Mouse (Mus musculus): ENCODE measurements around the gene Sp2. TPM values are rescaled to one million over a fixed set of nuclear protein-coding genes. Genes with fewer than 3 reads are reported as not detected.
A peak's percentile ranks its signal among the peaks of the same experiment; 100 is the strongest.

The Sp2 gene
- polyA plus RNA-seq, 1 experiment: not detected

DNA sequence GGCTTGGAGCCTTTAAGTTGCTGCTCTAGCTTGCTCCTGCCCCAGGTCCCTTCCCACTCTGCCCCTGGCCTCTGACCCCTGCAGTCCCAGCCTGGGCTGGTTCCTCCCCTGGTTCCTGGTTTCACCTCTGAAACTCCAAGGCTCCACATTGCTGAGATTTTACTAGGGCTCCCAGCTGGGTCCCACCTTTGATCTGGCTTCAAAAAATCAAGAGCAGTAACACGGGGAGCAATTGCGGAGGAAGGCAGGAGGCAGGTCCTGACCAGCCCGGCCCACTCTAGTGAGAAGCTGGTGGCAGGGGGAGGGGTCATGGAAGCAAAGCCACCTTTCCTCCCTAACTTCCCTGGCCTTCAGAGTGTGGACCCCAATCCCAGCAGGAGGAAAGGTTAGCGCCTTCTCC, 2.1 kb upstream of the Sp2 start:
- 52% methylated on average over 4 of the region's 4 CpGs for WGBS
- H3K4me3 ChIP-seq (ENCODE audit: insufficient read depth, low read depth, low read length): no peak overlapping the region

DNA sequence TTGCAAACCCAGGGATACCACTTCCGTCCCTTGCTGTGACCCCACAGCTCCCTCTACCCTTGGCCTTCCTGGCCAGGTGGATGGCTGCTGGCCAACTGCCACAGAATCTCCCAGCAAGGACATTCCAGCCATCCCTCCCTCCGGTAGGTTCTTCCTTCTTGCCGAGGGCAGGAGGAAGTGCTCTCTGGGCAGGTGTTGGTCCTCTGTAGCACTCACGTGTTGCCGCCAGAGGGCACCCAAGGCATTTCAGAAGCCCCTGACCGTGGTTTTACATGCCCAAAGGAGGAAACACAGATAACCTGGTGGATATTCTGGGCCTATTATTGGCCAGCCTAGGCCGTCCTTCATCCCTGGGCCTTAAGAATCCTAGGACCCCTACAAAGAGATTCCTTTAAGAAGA, 404 bp downstream of the Sp2 start:
- Histone ChIP-seq H3K27ac (ENCODE audit: insufficient read depth, low read depth, low read length) (no peak overlapping the region), H3K4me1 (ENCODE audit: control insufficient read depth, insufficient read depth, low read length) (peaks cover 5% of the 10 kb centered on the region), H3K4me3 (ENCODE audit: insufficient read depth, low read depth, low read length) (no peak overlapping the region)
- TF ChIP-seq POLR2A (IDR thresholded peaks at IDR 0.05; ENCODE audit: insufficient read depth, low read depth, low read length) (no peak), CTCF (IDR thresholded peaks at IDR 0.05; ENCODE audit: insufficient read depth, low read depth, low read length) (peak; percentile 87)
- WGBS: 2% methylated on average over 7 of the region's 7 CpGs

More for the DNA sequence above, 2.1 kb upstream of the Sp2 start:
- H3K27ac ChIP-seq (ENCODE audit: insufficient read depth, low read depth, low read length): no peak overlapping the region
- TF ChIP-seq CTCF (IDR thresholded peaks at IDR 0.05; ENCODE audit: insufficient read depth, low read depth, low read length) (no peak), POLR2A (IDR thresholded peaks at IDR 0.05; ENCODE audit: insufficient read depth, low read depth, low read length) (no peak)
- H3K4me1 ChIP-seq (ENCODE audit: control insufficient read depth, insufficient read depth, low read length): peaks cover 8% of the 10 kb centered on the region

DNA sequence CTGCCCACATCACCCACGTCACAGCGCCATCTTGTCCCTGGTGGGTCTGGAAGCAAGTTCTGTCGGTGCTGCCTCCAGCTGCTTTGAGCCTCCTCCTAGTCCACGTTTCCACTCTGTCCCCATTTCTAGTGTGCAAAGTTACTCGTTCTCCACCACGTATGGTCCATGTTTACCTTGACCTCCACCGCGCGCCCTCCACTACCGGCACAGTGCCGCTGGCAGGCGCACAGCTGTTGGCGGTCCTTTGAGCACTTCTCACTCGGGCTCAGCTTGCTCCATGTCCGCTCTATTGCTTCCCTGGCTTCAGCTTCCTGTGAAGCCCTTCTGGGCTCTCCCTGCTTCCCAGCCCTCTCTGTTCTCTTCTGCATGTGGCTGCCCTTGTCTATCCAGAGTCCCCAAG, 1.3 kb downstream of the Sp2 start:
- Histone ChIP-seq H3K4me3 (ENCODE audit: insufficient read depth, low read depth, low read length) (no peak overlapping the region), H3K4me1 (ENCODE audit: control insufficient read depth, insufficient read depth, low read length) (peaks cover 5% of the 10 kb centered on the region), H3K27ac (ENCODE audit: insufficient read depth, low read depth, low read length) (no peak overlapping the region)
- TF ChIP-seq CTCF (IDR thresholded peaks at IDR 0.05; ENCODE audit: insufficient read depth, low read depth, low read length) (no peak), POLR2A (IDR thresholded peaks at IDR 0.05; ENCODE audit: insufficient read depth, low read depth, low read length) (no peak)
- WGBS: 85% methylated on average over 15 of the region's 15 CpGs

DNA sequence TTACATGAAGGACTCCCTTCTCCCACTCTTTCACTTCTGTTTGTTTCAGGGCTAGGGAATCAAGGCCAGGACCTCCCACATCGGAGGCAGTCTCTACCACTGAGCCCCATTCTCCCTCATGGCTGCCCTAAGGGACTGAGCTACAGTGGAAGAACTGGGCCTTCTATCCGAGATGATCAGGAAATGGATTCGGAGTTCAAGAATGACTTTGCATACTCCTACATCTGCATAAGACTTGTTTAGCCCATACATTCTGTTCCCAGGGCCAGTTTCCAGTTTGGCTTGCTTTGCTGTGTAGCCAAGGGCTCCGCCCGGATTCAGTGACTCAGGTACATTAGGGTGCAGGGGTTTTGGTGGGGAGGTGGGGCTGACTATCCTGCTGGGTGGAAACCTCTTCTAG, 2.7 kb downstream of the Sp2 start:
- H3K27ac ChIP-seq (ENCODE audit: insufficient read depth, low read depth, low read length): no peak overlapping the region
- H3K4me3 ChIP-seq (ENCODE audit: insufficient read depth, low read depth, low read length): no peak overlapping the region
- TF ChIP-seq POLR2A (IDR thresholded peaks at IDR 0.05; ENCODE audit: insufficient read depth, low read depth, low read length) (no peak), CTCF (IDR thresholded peaks at IDR 0.05; ENCODE audit: insufficient read depth, low read depth, low read length) (no peak)
- H3K4me1 ChIP-seq (ENCODE audit: control insufficient read depth, insufficient read depth, low read length): peaks cover 12% of the 10 kb centered on the region
- WGBS: 77% methylated on average over 5 of the region's 5 CpGs

DNA sequence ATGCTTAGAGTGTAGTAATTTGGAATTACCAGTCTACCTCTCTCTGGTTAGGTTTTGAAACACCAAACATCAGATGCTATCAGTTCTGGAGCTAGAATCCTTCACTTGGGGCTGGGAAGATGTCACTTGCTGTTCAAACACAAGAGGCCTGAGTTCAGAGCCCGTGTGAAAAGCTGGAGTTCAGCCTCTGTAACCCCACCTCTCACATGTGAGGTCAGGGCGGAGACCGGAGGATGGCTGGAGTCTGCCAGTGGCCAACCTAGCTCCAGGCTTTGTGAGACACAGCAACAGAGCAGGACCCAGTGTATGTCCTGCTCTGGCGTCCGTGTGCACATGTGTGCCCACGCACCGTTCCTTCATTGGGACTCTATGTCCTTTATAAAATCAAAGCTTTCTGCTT, 3.4 kb downstream of the Sp2 start:
- 91% methylated on average over 7 of the region's 7 CpGs for WGBS
- TF ChIP-seq POLR2A (IDR thresholded peaks at IDR 0.05; ENCODE audit: insufficient read depth, low read depth, low read length): no peak
- TF ChIP-seq CTCF (IDR thresholded peaks at IDR 0.05; ENCODE audit: insufficient read depth, low read depth, low read length): no peak

DNA sequence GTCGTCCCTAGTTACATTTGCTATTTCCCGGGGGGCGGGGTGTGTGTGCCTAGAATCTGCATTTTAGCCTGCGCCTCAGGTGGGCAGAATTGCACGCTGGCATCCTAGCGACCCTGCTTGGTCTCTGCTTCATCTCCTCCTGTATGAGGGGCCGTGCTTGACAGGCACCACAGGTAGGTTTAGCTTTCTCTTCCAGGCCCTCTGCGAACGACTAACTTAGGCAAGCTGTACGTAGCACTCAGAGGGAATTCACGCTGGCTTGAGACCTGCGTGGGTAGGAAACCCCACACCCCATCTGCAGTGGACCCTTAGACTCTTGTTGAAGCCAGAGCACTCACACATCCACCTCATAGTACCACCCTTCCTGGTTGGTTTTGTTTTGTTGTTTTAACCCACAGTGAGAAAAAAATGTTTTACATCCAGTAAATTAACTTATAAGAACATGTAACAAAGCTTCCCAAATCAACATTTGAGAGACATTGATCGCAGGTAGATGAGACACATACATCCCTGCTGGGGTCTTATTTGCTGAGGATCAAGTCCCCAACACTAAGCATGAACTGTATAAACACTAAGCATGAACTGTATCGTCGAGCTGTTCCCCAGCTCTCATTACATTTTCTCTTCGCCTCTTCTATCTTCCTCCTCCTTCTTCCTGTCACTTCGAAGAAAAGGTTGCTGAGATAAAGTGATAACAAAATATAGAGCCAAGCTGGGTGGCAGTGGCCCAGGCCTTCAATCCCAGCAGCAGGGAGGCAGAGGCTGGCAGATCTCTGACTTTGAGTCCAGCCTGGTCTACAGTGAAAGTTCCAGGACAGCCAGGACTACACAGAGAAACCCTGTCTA, 4.1 kb downstream of the Sp2 start:
- H3K4me1 ChIP-seq (ENCODE audit: control insufficient read depth, insufficient read depth, low read length): peaks cover 18% of the 10 kb centered on the region
- H3K27ac ChIP-seq (ENCODE audit: insufficient read depth, low read depth, low read length): no peak overlapping the region
- WGBS: 27% methylated on average over 17 of the region's 17 CpGs
- peak overlapping the region; percentile 74 for H3K4me3 ChIP-seq (ENCODE audit: insufficient read depth, low read depth, low read length)
- TF ChIP-seq CTCF (IDR thresholded peaks at IDR 0.05; ENCODE audit: insufficient read depth, low read depth, low read length): no peak
- TF ChIP-seq POLR2A (IDR thresholded peaks at IDR 0.05; ENCODE audit: insufficient read depth, low read depth, low read length): no peak

More for the DNA sequence above, 3.4 kb downstream of the Sp2 start:
- H3K4me1 ChIP-seq (ENCODE audit: control insufficient read depth, insufficient read depth, low read length): peaks cover 12% of the 10 kb centered on the region
- no peak overlapping the region for H3K27ac ChIP-seq (ENCODE audit: insufficient read depth, low read depth, low read length)
- H3K4me3 ChIP-seq (ENCODE audit: insufficient read depth, low read depth, low read length): no peak overlapping the region

DNA sequence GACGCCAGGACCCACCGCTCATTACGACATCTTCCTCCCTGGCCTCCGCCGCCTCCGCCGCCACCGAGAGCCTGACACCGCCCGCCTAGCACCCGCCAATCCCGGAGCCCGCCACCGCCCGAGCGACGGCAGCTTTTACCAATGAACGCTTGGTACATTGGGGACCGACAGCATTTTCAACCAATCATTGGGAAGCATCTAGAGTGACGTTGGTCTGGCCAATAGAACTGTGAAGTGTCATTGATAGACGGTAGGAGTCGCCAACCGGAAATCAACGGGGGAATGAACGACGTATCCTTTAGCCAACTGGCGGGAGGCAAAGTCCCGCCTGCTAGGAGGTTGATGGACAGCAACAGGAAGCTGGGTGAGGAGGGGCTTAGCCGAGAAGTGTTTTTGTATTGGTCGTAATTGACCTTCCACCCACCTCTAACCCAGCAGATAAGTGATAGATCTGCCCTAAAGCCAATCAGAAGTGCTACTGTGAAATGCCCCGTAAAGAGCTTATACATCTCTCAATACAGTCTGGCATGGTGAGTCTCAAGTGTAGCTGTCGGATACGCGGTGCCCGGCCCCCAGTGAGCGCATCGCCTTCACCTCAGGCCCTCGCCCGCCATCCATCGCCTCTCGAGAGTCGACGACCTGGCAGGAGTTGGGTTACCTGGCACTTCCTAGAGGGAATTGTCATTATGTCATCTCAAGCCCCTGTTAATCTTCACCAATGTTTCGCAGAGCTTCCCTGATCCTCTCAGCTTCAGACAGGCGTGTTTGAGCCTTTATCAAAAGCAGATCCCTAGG, 5.0 kb downstream of the Sp2 start:
- H3K4me3 ChIP-seq (ENCODE audit: insufficient read depth, low read depth, low read length): peak overlapping the region; percentile 99
- TF ChIP-seq CTCF (IDR thresholded peaks at IDR 0.05; ENCODE audit: insufficient read depth, low read depth, low read length) (no peak), POLR2A (IDR thresholded peaks at IDR 0.05; ENCODE audit: insufficient read depth, low read depth, low read length) (0 out of 2 replicates have a peak, but pooled peaks have one; percentile 21)
- WGBS: under 1% methylated on average over 45 of the region's 45 CpGs

DNA sequence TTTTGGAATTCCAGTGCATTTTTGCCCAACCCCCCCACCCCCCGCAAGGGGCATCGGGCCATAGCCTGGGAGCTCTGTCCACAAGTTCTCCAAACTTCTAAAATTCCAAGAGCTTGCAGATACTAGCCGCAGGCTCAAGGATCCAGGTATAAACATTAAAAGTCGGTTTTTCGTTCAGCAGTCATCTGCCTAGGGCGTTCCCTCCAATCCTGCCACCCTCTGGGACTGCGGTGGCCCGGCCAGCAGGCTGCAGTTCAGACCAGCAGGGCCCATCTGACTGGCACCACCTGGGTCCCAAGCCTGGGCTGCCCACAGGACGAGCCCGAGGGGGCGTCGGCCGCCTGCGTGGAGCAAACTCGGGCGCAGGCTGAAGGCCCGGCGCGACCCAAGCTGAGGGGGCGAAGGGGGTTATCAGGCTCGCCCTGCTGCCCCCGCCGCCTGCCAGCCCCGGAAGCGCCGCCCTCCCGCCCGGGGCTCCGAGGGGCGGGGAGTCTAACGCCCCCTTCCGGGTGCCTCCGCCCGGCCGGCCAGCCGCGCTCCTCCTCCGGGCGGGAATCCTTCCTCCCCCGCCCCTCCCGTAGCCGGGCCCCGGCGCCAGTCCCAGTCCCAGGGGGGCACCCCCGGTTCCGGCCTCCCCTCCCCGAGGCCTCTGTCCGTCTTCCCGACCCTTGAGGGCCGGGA, 5.7 kb downstream of the Sp2 start:
- Histone ChIP-seq H3K4me1 (ENCODE audit: control insufficient read depth, insufficient read depth, low read length) (peaks cover 27% of the 10 kb centered on the region), H3K4me3 (ENCODE audit: insufficient read depth, low read depth, low read length) (peak overlapping the region; percentile 99), H3K27ac (ENCODE audit: insufficient read depth, low read depth, low read length) (peak overlapping the region; percentile 94)
- WGBS: 2% methylated on average over 47 of the region's 50 CpGs
- TF ChIP-seq POLR2A (IDR thresholded peaks at IDR 0.05; ENCODE audit: insufficient read depth, low read depth, low read length): no peak
- no peak for TF ChIP-seq CTCF (IDR thresholded peaks at IDR 0.05; ENCODE audit: insufficient read depth, low read depth, low read length)

More for the DNA sequence above, 5.0 kb downstream of the Sp2 start:
- Histone ChIP-seq H3K27ac (ENCODE audit: insufficient read depth, low read depth, low read length) (peak overlapping the region; percentile 94), H3K4me1 (ENCODE audit: control insufficient read depth, insufficient read depth, low read length) (peaks cover 22% of the 10 kb centered on the region)
